Mouse (Mus musculus) ES-E14 (cell line): Measurements from ENCODE around the gene Git1.

Experiments
- CHD2 ChIP-seq: IDR thresholded peaks from 2 replicates; pipeline ENCODE4 v1.6.1; 2014; ENCODE audit warnings: mild to moderate bottlenecking, low read depth, low read length, inconsistent platforms
- MAFK ChIP-seq: IDR thresholded peaks from 2 replicates; pipeline ENCODE4 v1.6.1; 2014; ENCODE audit warnings: mild to moderate bottlenecking, low read depth, low read length, inconsistent platforms; ENCODE audit not compliant: insufficient read depth
- ZNF384 ChIP-seq: IDR thresholded peaks from 2 replicates; pipeline ENCODE4 v1.6.1; 2012; ENCODE audit warnings: low read depth, low read length, inconsistent platforms

DNA sequence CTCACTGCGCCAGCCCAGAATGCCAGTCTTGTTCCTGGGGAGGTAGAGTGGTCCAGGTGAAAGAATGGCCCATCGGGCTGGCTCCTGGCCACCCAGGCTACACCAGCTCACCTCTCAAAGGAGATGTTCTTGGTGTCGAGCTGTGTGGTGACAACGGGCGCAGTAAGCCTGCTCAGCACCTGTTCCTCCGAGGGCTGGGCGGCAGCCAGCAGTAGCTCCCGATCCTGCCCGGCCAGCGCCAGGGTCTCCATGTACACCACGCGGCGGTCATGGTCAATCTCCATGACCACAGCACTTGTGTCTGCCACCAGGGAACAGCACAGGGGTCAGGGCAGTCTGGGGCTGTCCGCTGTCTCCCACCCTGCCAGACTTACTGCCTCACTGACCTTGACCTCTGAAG lies 17.1 kb upstream of the Git1 start:
- TF ChIP-seq ZNF384 (no peak), CHD2 (no peak), MAFK (no peak)
